In the genomic region with DNA sequence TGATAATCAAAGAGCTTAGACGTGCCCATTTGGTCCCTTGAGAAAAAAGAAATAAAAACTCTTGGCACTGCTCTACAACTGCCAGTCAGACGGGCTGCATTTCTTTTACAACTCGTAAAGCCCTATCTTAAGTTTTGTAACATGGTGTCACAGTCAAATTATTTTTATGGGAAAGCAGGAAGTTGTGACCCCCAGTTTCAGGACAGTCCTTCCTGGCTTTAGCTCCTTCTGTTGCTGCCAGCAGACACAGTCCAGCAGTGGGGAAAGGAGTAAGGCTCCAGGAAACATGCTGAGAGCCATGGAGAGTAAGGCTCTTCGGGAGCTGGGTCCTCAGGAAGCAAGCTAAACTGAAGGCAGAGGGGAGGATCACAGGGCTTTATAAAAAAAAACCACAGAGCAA, we compare ENCODE assay signal across 11 mouse cellular contexts. TPM values are rescaled to one million over a fixed set of nuclear protein-coding genes. Genes with fewer than 3 reads are reported as not detected.
DNase-seq lines count a peak whose midpoint lies in the region; ATAC-seq and TF ChIP-seq lines count a peak whose summit lies in the region.
"Had no signal": no experiment of that assay in that cellular context is flagged by ENCODE, and none has a peak within 500 bp of the region (broad histone marks: within the 10 kb centered on the region; RNA-seq: fewer than 3 reads in every experiment).

No protein-coding gene starts in this region.

- H3K27ac ChIP-seq in forebrain, postnatal 0 days (ENCODE audit: low read depth, low read length), result peak overlapping the region; percentile 29; the same call in 1 of the 2 replicates
- H3K27ac ChIP-seq in forebrain, embryonic 12.5 days, result no peak overlapping the region
- H3K27ac ChIP-seq in layer of hippocampus, adult 2 months, result peak overlapping the region; percentile 80
- H3K27ac ChIP-seq in heart, postnatal 0 days (ENCODE audit: low read depth), result peak overlapping the region; percentile 34; the same call in 1 of the 2 replicates
- no peak overlapping the region for H3K27ac ChIP-seq in cerebellum, adult 2 months (ENCODE audit: insufficient read depth, low read length)
- H3K27ac ChIP-seq: embryonic facial prominence, embryonic 13.5 days had no signal

- WGBS in forebrain, postnatal 0 days, result 47% methylated on average over 4 of the region's 4 CpGs
- WGBS in forebrain, embryonic 12.5 days, result 92% methylated on average over 4 of the region's 4 CpGs
- 32% methylated on average over 4 of the region's 4 CpGs for WGBS in heart, postnatal 0 days
- WGBS in cerebellum, adult 2 months, result 29% methylated on average over 4 of the region's 4 CpGs

- H3K27me3 ChIP-seq in forebrain, postnatal 0 days (ENCODE audit: insufficient read depth, low read length), result no peaks in the 10 kb centered on the region
- H3K27me3 ChIP-seq in forebrain, embryonic 12.5 days, result no peaks in the 10 kb centered on the region
- H3K27me3 ChIP-seq in heart, postnatal 0 days (ENCODE audit: control insufficient read depth, insufficient read depth, low read length), result no peaks in the 10 kb centered on the region
- H3K27me3 ChIP-seq in cerebellum, adult 2 months (ENCODE audit: control insufficient read depth, insufficient read depth, low read length), result no peaks in the 10 kb centered on the region
- H3K27me3 ChIP-seq: embryonic facial prominence, embryonic 13.5 days had no signal

- TF ChIP-seq POLR2A in cerebellum, adult 2 months (IDR thresholded peaks at IDR 0.05; ENCODE audit: borderline replicate concordance, insufficient read depth, low read length), result no peak

- no peak for ATAC-seq in forebrain, postnatal 0 days
- ATAC-seq in forebrain, embryonic 12.5 days (ENCODE audit: low FRiP score), result no peak
- no peak for ATAC-seq in heart, postnatal 0 days (ENCODE audit: insufficient read depth, low read depth)

- no peaks in the 10 kb centered on the region for H3K9me3 ChIP-seq in forebrain, postnatal 0 days (ENCODE audit: low read length)
- no peaks in the 10 kb centered on the region for H3K9me3 ChIP-seq in forebrain, embryonic 12.5 days
- H3K9me3 ChIP-seq in heart, postnatal 0 days (replicated peaks; ENCODE audit: control insufficient read depth, low read length), result no peaks in the 10 kb centered on the region
- H3K9me3 ChIP-seq: embryonic facial prominence, embryonic 13.5 days; G1E had no signal

- DNase-seq in forebrain, postnatal 0 days, result no peak
- no peak for DNase-seq in layer of hippocampus, adult 2 months (ENCODE audit: low spot score in 2 of 2)
- DNase-seq in layer of hippocampus, postnatal 36 days, result no peak
- no peak for DNase-seq in heart, postnatal 0 days (ENCODE audit: low spot score)
- peak; percentile 44 for DNase-seq in lung, postnatal 36 days
- no peak for DNase-seq in cerebellum, adult 2 months
- no peak for DNase-seq in spleen, postnatal 10 days (ENCODE audit: low spot score in 2 of 2)

- peaks cover 75% of the 10 kb centered on the region for H3K36me3 ChIP-seq in forebrain, postnatal 0 days (ENCODE audit: insufficient read depth)
- peaks cover 73% of the 10 kb centered on the region for H3K36me3 ChIP-seq in forebrain, embryonic 12.5 days (replicated peaks)
- 0 out of 2 replicates have a peak, but pooled peaks cover 4% of the 10 kb centered on the region for H3K36me3 ChIP-seq in heart, postnatal 0 days (replicated peaks; ENCODE audit: control insufficient read depth, insufficient read depth, low read length)
- H3K36me3 ChIP-seq: G1E had no signal

- H3K9ac ChIP-seq in forebrain, postnatal 0 days, result no peak overlapping the region
- H3K9ac ChIP-seq in forebrain, embryonic 12.5 days, result no peak overlapping the region
- H3K9ac ChIP-seq in heart, postnatal 0 days (replicated peaks; ENCODE audit: low read depth, low read length), result no peak overlapping the region
- H3K9ac ChIP-seq: embryonic facial prominence, embryonic 13.5 days had no signal

- H3K4me3 ChIP-seq in forebrain, postnatal 0 days (ENCODE audit: low read depth, low read length), result no peak overlapping the region
- H3K4me3 ChIP-seq in forebrain, embryonic 12.5 days (replicated peaks), result no peak overlapping the region
- no peak overlapping the region for H3K4me3 ChIP-seq in layer of hippocampus, adult 2 months
- H3K4me3 ChIP-seq in heart, postnatal 0 days (ENCODE audit: low read depth, low read length), result no peak overlapping the region
- H3K4me3 ChIP-seq in cerebellum, adult 2 months (replicated peaks; ENCODE audit: insufficient read depth, low read depth, low read length), result no peak overlapping the region
- H3K4me3 ChIP-seq: embryonic facial prominence, embryonic 13.5 days had no signal

- no peaks in the 10 kb centered on the region for H3K4me1 ChIP-seq in forebrain, postnatal 0 days (ENCODE audit: insufficient read depth)
- H3K4me1 ChIP-seq in forebrain, embryonic 12.5 days, result peaks cover 20% of the 10 kb centered on the region
- peaks cover 15% of the 10 kb centered on the region for H3K4me1 ChIP-seq in heart, postnatal 0 days (ENCODE audit: control insufficient read depth, insufficient read depth)
- H3K4me1 ChIP-seq in cerebellum, adult 2 months (ENCODE audit: control insufficient read depth, insufficient read depth, low read length), result peaks cover 7% of the 10 kb centered on the region; the same call in 1 of the 2 replicates

- no peak for TF ChIP-seq CTCF in forebrain, postnatal 0 days (IDR thresholded peaks at IDR 0.05; ENCODE audit: low read depth)
- TF ChIP-seq CTCF in layer of hippocampus, adult 2 months (conservative IDR thresholded peaks at IDR 0.05), result no peak
- TF ChIP-seq CTCF in heart, postnatal 0 days (IDR thresholded peaks at IDR 0.05; ENCODE audit: low read depth), result no peak
- no peak for TF ChIP-seq CTCF in cerebellum, adult 2 months (IDR thresholded peaks at IDR 0.05; ENCODE audit: borderline replicate concordance, insufficient read depth, low read depth, low read length)

- H3K4me2 ChIP-seq in forebrain, postnatal 0 days (ENCODE audit: low read depth), result no peak overlapping the region
- no peak overlapping the region for H3K4me2 ChIP-seq in forebrain, embryonic 12.5 days
- H3K4me2 ChIP-seq in heart, postnatal 0 days (ENCODE audit: low read depth, low read length), result no peak overlapping the region
- H3K4me2 ChIP-seq: embryonic facial prominence, embryonic 13.5 days had no signal

- TF ChIP-seq EP300 in heart, postnatal 0 days (IDR thresholded peaks at IDR 0.05; ENCODE audit: low read depth), result no peak

RNA-seq across cellular contexts. Expression of a gene that starts 17.5 kb away (rescaled TPM):
- 43.2 and 48.8 TPM in 2 replicates for total RNA-seq in forebrain, postnatal 0 days (2014; rRNA removed)
- 20.6 and 21.2 TPM in 2 replicates for polyA plus RNA-seq in forebrain, postnatal 0 days (2015; fragmentation: Nextera tagmentation; extraction: Ambion mirVana)
- polyA plus RNA-seq in forebrain, embryonic 12.5 days (2016; fragmentation: Nextera tagmentation; extraction: Ambion mirVana), result 34.2 and 37.4 TPM in 2 replicates
- 10 to 100 TPM; 32.5 to 35.9 TPM for total RNA-seq in layer of hippocampus, adult 2 months (2021)
- 10 to 100 TPM; 33.6 to 36.6 TPM for total RNA-seq in layer of hippocampus, postnatal 36 days (2021)
- total RNA-seq in heart, postnatal 0 days (2014; rRNA removed; ENCODE audit: low replicate concordance), result 1.5 and 3.8 TPM in 2 replicates
- polyA plus RNA-seq in heart, postnatal 0 days (2015; fragmentation: Nextera tagmentation; extraction: Ambion mirVana), result 1.2 and 1.3 TPM in 2 replicates
- 11.4 and 11.5 TPM in 2 replicates for polyA plus RNA-seq in cerebellum, adult 2 months (2012; rRNA removed)
- polyA plus RNA-seq: G1E had no signal

RNA-seq across cellular contexts. Expression of a gene that starts 23.2 kb away (rescaled TPM):
- 3.2 and 3.5 TPM in 2 replicates for total RNA-seq in forebrain, postnatal 0 days (2014; rRNA removed)
- polyA plus RNA-seq in forebrain, postnatal 0 days (2015; fragmentation: Nextera tagmentation; extraction: Ambion mirVana), result 0.63 and 1.1 TPM in 2 replicates
- polyA plus RNA-seq in forebrain, embryonic 12.5 days (2016; fragmentation: Nextera tagmentation; extraction: Ambion mirVana), result 0.37 and 0.55 TPM in 2 replicates
- 1 to 10 TPM; 5.4 to 6.6 TPM for total RNA-seq in layer of hippocampus, adult 2 months (2021)
- total RNA-seq in layer of hippocampus, postnatal 36 days (2021), result 1 to 10 TPM; 6.7 to 7.4 TPM
- 0.46 and 3.6 TPM in 2 replicates for total RNA-seq in heart, postnatal 0 days (2014; rRNA removed; ENCODE audit: low replicate concordance)
- polyA plus RNA-seq in heart, postnatal 0 days (2015; fragmentation: Nextera tagmentation; extraction: Ambion mirVana), result 0.36 and 0.37 TPM in 2 replicates
- 3.3 and 3.6 TPM in 2 replicates for polyA plus RNA-seq in cerebellum, adult 2 months (2012; rRNA removed)
- polyA plus RNA-seq: G1E had no signal

RNA-seq across cellular contexts. Expression of a gene that starts 56.1 kb away (rescaled TPM):
- not detected in 2 replicates for total RNA-seq in forebrain, postnatal 0 days (2014; rRNA removed)
- polyA plus RNA-seq in forebrain, postnatal 0 days (2015; fragmentation: Nextera tagmentation; extraction: Ambion mirVana), result 0.04 TPM in 1 of 2 replicates, not detected in the other
- not detected in 2 replicates for polyA plus RNA-seq in forebrain, embryonic 12.5 days (2016; fragmentation: Nextera tagmentation; extraction: Ambion mirVana)
- not detected for total RNA-seq in layer of hippocampus, adult 2 months (2021)
- total RNA-seq in layer of hippocampus, postnatal 36 days (2021), result not detected
- total RNA-seq in heart, postnatal 0 days (2014; rRNA removed; ENCODE audit: low replicate concordance), result not detected in 2 replicates
- not detected in 2 replicates for polyA plus RNA-seq in heart, postnatal 0 days (2015; fragmentation: Nextera tagmentation; extraction: Ambion mirVana)
- not detected in 2 replicates for polyA plus RNA-seq in cerebellum, adult 2 months (2012; rRNA removed)
- total RNA-seq: left cerebral cortex, postnatal 36 days had no signal
- polyA plus RNA-seq: embryonic facial prominence, embryonic 13.5 days; G1E had no signal

Comparison
In these comparisons a context has a peak if more than half of its experiments do, and no peak if none do; other contexts are left out.
1. H3K27ac ChIP-seq: peak in forebrain, postnatal 0 days (single experiment), layer of hippocampus, adult 2 months (single experiment) and heart, postnatal 0 days (single experiment); none in forebrain, embryonic 12.5 days (single experiment) and cerebellum, adult 2 months (single experiment).